Mouse (Mus musculus): ENCODE results near the gene Nts. TPM values are rescaled to one million over a fixed set of nuclear protein-coding genes. Genes with fewer than 3 reads are reported as not detected.

Nts gene
- total RNA-seq (2014; rRNA removed; ENCODE audit: low replicate concordance): 13.8 and 15.2 TPM in 2 replicates
- polyA plus RNA-seq (2015; fragmentation: Nextera tagmentation; extraction: Ambion mirVana): 16.0 and 19.3 TPM in 2 replicates

- Histone ChIP-seq H3K27me3 (ENCODE audit: control insufficient read depth, insufficient read depth, low read length) (no peaks in the 10 kb centered on the region), H3K4me1 (ENCODE audit: control insufficient read depth, insufficient read depth) (no peaks in the 10 kb centered on the region), H3K4me2 (ENCODE audit: low read depth, low read length) (0 out of 2 replicates have a peak within 1 kb of the TSS, but pooled peaks have one; percentile 6), H3K36me3 (replicated peaks; ENCODE audit: control insufficient read depth, insufficient read depth, low read length) (no peaks in the 10 kb centered on the region), H3K27ac (ENCODE audit: low read depth) (no peak within 1 kb of the TSS), H3K9me3 (replicated peaks; ENCODE audit: control insufficient read depth, low read length) (no peaks in the 10 kb centered on the region), H3K9ac (replicated peaks; ENCODE audit: low read depth, low read length) (no peak within 1 kb of the TSS), H3K4me3 (ENCODE audit: low read depth, low read length) (no peak within 1 kb of the TSS)
- 17% methylated on average over 3 of the region's 3 CpGs for WGBS
- no peak for TF ChIP-seq EP300 (IDR thresholded peaks at IDR 0.05; ENCODE audit: low read depth)
- no peak for TF ChIP-seq CTCF (IDR thresholded peaks at IDR 0.05; ENCODE audit: low read depth)
- no peak for ATAC-seq (ENCODE audit: insufficient read depth, low read depth)
- DNase-seq (ENCODE audit: low spot score): no peak
Measured at GRCm38 (mm10) chr10:102490386-102490785, at the start of gene Nts. TSS of gene Nts (minus strand) at chr10:102490486.

- Histone ChIP-seq H3K9me3 (replicated peaks; ENCODE audit: control insufficient read depth, low read length) (no peaks in the 10 kb centered on the region), H3K4me2 (ENCODE audit: low read depth, low read length) (no peak overlapping the region), H3K4me3 (ENCODE audit: low read depth, low read length) (no peak overlapping the region), H3K36me3 (replicated peaks; ENCODE audit: control insufficient read depth, insufficient read depth, low read length) (no peaks in the 10 kb centered on the region), H3K27ac (ENCODE audit: low read depth) (no peak overlapping the region), H3K27me3 (ENCODE audit: control insufficient read depth, insufficient read depth, low read length) (no peaks in the 10 kb centered on the region), H3K4me1 (ENCODE audit: control insufficient read depth, insufficient read depth) (no peaks in the 10 kb centered on the region), H3K9ac (replicated peaks; ENCODE audit: low read depth, low read length) (no peak overlapping the region)
- ATAC-seq (ENCODE audit: insufficient read depth, low read depth): no peak
- no peak for TF ChIP-seq EP300 (IDR thresholded peaks at IDR 0.05; ENCODE audit: low read depth)
- no peak for TF ChIP-seq CTCF (IDR thresholded peaks at IDR 0.05; ENCODE audit: low read depth)
- no peak for DNase-seq (ENCODE audit: low spot score)
- 60% methylated on average over 3 of the region's 3 CpGs for WGBS
Measured at GRCm38 (mm10) chr10:102527901-102528300, 37.6 kb upstream of the Nts start.

GRCm38 (mm10) chr10:102514159-102514558 lies 23.9 kb upstream of the Nts start:
- Histone ChIP-seq H3K4me1 (ENCODE audit: control insufficient read depth, insufficient read depth) (no peaks in the 10 kb centered on the region), H3K27me3 (ENCODE audit: control insufficient read depth, insufficient read depth, low read length) (no peaks in the 10 kb centered on the region), H3K36me3 (replicated peaks; ENCODE audit: control insufficient read depth, insufficient read depth, low read length) (no peaks in the 10 kb centered on the region), H3K9me3 (replicated peaks; ENCODE audit: control insufficient read depth, low read length) (no peaks in the 10 kb centered on the region), H3K9ac (replicated peaks; ENCODE audit: low read depth, low read length) (no peak overlapping the region), H3K4me3 (ENCODE audit: low read depth, low read length) (peak overlapping the region; percentile 26), H3K27ac (ENCODE audit: low read depth) (no peak overlapping the region), H3K4me2 (ENCODE audit: low read depth, low read length) (peak overlapping the region; percentile 19; the same call in 1 of the 2 replicates)
- ATAC-seq (ENCODE audit: insufficient read depth, low read depth) (no peak), DNase-seq (ENCODE audit: low spot score) (no peak)
- WGBS: 3% methylated on average over 1 of the region's 1 CpGs
- TF ChIP-seq CTCF (IDR thresholded peaks at IDR 0.05; ENCODE audit: low read depth): no peak
- no peak for TF ChIP-seq EP300 (IDR thresholded peaks at IDR 0.05; ENCODE audit: low read depth)

DNA sequence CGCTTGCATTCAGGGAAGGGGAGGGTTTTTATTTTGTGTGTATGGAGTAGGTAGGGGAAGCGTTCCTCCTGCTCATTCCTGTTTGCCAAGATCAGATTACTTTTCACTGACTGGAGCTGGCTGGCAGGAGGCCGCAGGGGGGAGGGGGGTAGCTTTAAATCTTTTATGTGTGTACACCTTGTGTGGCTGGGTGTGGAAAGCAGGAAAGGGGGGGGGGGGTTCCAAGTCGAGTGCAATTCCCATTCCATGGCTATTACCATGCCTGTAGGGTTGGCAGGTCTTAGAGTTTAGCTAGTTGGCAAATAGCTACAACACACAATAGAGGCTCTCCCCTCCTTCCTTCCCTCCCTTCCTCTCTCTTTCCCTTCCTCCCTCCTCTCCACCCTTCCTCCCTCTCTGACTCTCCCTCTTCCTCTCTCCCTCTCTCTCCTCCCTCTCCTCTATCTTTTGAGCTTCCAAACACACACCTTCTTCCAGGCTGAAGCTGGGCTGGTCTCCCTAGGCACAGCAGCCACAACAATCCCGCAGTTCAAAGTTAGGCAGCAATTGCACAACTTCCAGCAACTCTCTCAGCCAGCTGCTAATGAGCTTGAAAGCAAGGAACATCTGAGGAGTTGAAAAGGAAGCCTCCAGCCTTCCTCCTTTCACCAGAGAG lies 21.6 kb upstream of the Nts start, which contains the start of gene Rassf9:
TSS of gene Rassf9 (plus strand) at position 416 of the 655 bp plus-strand sequence.
- ATAC-seq (ENCODE audit: insufficient read depth, low read depth) (peak; percentile 68), DNase-seq (ENCODE audit: low spot score) (peak; percentile 14)
- H3K4me3 ChIP-seq (ENCODE audit: low read depth, low read length): peak within 1 kb of the TSS; percentile 29
- 0 out of 2 replicates have a peak within 1 kb of the TSS, but pooled peaks have one; percentile 5 for H3K9ac ChIP-seq (replicated peaks; ENCODE audit: low read depth, low read length)
- 16% methylated on average over 5 of the region's 5 CpGs for WGBS
- H3K36me3 ChIP-seq (replicated peaks; ENCODE audit: control insufficient read depth, insufficient read depth, low read length): no peaks in the 10 kb centered on the region
- no peaks in the 10 kb centered on the region for H3K9me3 ChIP-seq (replicated peaks; ENCODE audit: control insufficient read depth, low read length)
- no peaks in the 10 kb centered on the region for H3K27me3 ChIP-seq (ENCODE audit: control insufficient read depth, insufficient read depth, low read length)
- TF ChIP-seq EP300 (IDR thresholded peaks at IDR 0.05; ENCODE audit: low read depth): no peak
- no peak for TF ChIP-seq CTCF (IDR thresholded peaks at IDR 0.05; ENCODE audit: low read depth)
- H3K4me2 ChIP-seq (ENCODE audit: low read depth, low read length): peak within 1 kb of the TSS; percentile 31
- peak within 1 kb of the TSS; percentile 67 for H3K27ac ChIP-seq (ENCODE audit: low read depth)
- H3K4me1 ChIP-seq (ENCODE audit: control insufficient read depth, insufficient read depth): no peaks in the 10 kb centered on the region

GRCm38 (mm10) chr10:102511461-102511806 lies 21.1 kb upstream of the Nts start:
- peak overlapping the region; percentile 31; the same call in 1 of the 2 replicates for H3K4me2 ChIP-seq (ENCODE audit: low read depth, low read length)
- no peaks in the 10 kb centered on the region for H3K27me3 ChIP-seq (ENCODE audit: control insufficient read depth, insufficient read depth, low read length)
- H3K9me3 ChIP-seq (replicated peaks; ENCODE audit: control insufficient read depth, low read length): no peaks in the 10 kb centered on the region
- DNase-seq (ENCODE audit: low spot score) (no peak), ATAC-seq (ENCODE audit: insufficient read depth, low read depth) (no peak)
- H3K27ac ChIP-seq (ENCODE audit: low read depth): peak overlapping the region; percentile 2; the same call in 1 of the 2 replicates
- no peak overlapping the region for H3K9ac ChIP-seq (replicated peaks; ENCODE audit: low read depth, low read length)
- H3K4me3 ChIP-seq (ENCODE audit: low read depth, low read length): no peak overlapping the region; the same call in 1 of the 2 replicates
- no peaks in the 10 kb centered on the region for H3K36me3 ChIP-seq (replicated peaks; ENCODE audit: control insufficient read depth, insufficient read depth, low read length)
- WGBS: 49% methylated on average over 3 of the region's 3 CpGs
- no peak for TF ChIP-seq EP300 (IDR thresholded peaks at IDR 0.05; ENCODE audit: low read depth)
- H3K4me1 ChIP-seq (ENCODE audit: control insufficient read depth, insufficient read depth): no peaks in the 10 kb centered on the region

Data from heart, postnatal 0 days (tissue).